Mouse (Mus musculus): ENCODE measurements around the gene Vrk1. TPM values are rescaled to one million over a fixed set of nuclear protein-coding genes. Genes with fewer than 3 reads are reported as not detected.

Gene Vrk1
- polyA plus RNA-seq (2012; ENCODE audit: low replicate concordance): 7.0 and 15.9 TPM in 2 replicates

GRCm38 (mm10) chr12:106010065-106010915 lies at the start of gene Vrk1:
Vrk1 (plus strand) TSS chr12:106010228.

Other genes with a start within 250 kb of the Vrk1 start
- 213 and 413 TPM in 2 replicates for gene Papola, start 225.5 kb upstream of the Vrk1 start, polyA plus RNA-seq (2012; ENCODE audit: low replicate concordance)

All from hematopoietic multipotent progenitor cell, adult 10-12 weeks (in vitro differentiated cells).